Mouse (Mus musculus) ES-Bruce4 (cell line): ENCODE results near the gene Ttl. TPM values are rescaled to one million over a fixed set of nuclear protein-coding genes. Genes with fewer than 3 reads are reported as not detected.

Experiments used
- H3K27ac ChIP-seq: 2 replicates; pipeline ENCODE4 v1.5.1; 2012; ENCODE audit warnings: low read length, inconsistent platforms; ENCODE audit not compliant: insufficient read depth
- H3K27me3 ChIP-seq: 2 replicates; pipeline ENCODE4 v1.6.1; 2012; ENCODE audit warnings: mild to moderate bottlenecking, low read length, inconsistent platforms; ENCODE audit not compliant: control insufficient read depth, poor library complexity, insufficient read depth, severe bottlenecking
- H3K36me3 ChIP-seq: 2 replicates; pipeline ENCODE4 v1.6.1; 2012; ENCODE audit warnings: inconsistent platforms, mild to moderate bottlenecking, low read length, moderate library complexity; ENCODE audit not compliant: control insufficient read depth, poor library complexity, insufficient read depth, severe bottlenecking
- H3K4me1 ChIP-seq: one replicate; pipeline ENCODE4 v1.8.1; 2011; ENCODE audit warnings: low read length; ENCODE audit not compliant: control insufficient read depth, insufficient read depth
- H3K4me3 ChIP-seq: 2 replicates; pipeline ENCODE4 v1.5.1; 2011; ENCODE audit warnings: low read depth, mild to moderate bottlenecking, low read length
- H3K9ac ChIP-seq: 2 replicates; pipeline ENCODE4 v1.6.1; 2012; ENCODE audit warnings: low read depth, mild to moderate bottlenecking, inconsistent platforms; ENCODE audit not compliant: poor library complexity, severe bottlenecking
- H3K9me3 ChIP-seq: replicated peaks from 2 replicates; pipeline ENCODE4 v1.6.1; 2012; ENCODE audit warnings: mild to moderate bottlenecking, low read length, inconsistent platforms; ENCODE audit not compliant: control insufficient read depth, poor library complexity, insufficient read depth, severe bottlenecking
- CTCF ChIP-seq: IDR thresholded peaks from one replicate; pipeline ENCODE4 v1.8.1; 2011; ENCODE audit warnings: low read depth, low read length
- EP300 ChIP-seq: IDR thresholded peaks from 2 replicates; pipeline ENCODE4 v1.6.1; 2011; ENCODE audit warnings: low read depth, low read length; ENCODE audit not compliant: insufficient read depth
- POLR2A ChIP-seq: IDR thresholded peaks from one replicate; pipeline ENCODE4 v1.8.1; 2011; ENCODE audit warnings: low read length; ENCODE audit not compliant: insufficient read depth
- polyA plus RNA-seq: library from polyadenylated mRNA; stranded (reverse); fragments of >200 nt; gene quantifications from 2 replicates; pipeline ENCODE4 v1.2.4, GENCODE M21; 2011; ENCODE audit warnings: low read depth; ENCODE audit not compliant: missing spikeins, insufficient read depth, insufficient read length

Gene Ttl
- polyA plus RNA-seq, 1 experiment: 5.8 TPM

- H3K4me3 ChIP-seq: no peak overlapping the region
- H3K4me1 ChIP-seq: no peaks in the 10 kb centered on the region
- peaks cover 19% of the 10 kb centered on the region for H3K9me3 ChIP-seq
- no peaks in the 10 kb centered on the region for H3K27me3 ChIP-seq
- no peak for TF ChIP-seq CTCF
- no peak for TF ChIP-seq POLR2A
- no peak overlapping the region for H3K27ac ChIP-seq
- H3K9ac ChIP-seq: no peak overlapping the region
- H3K36me3 ChIP-seq: 0 out of 2 replicates have a peak, but pooled peaks cover 4% of the 10 kb centered on the region
Observed at GRCm38 (mm10) chr2:129087520-129087919, 21.8 kb downstream of the Ttl start.

- peaks cover 13% of the 10 kb centered on the region for H3K9me3 ChIP-seq
- H3K9ac ChIP-seq: no peak overlapping the region
- H3K4me3 ChIP-seq: no peak overlapping the region
- no peaks in the 10 kb centered on the region for H3K4me1 ChIP-seq
- no peak for TF ChIP-seq CTCF
- no peaks in the 10 kb centered on the region for H3K27me3 ChIP-seq
- no peak overlapping the region for H3K27ac ChIP-seq
- 0 out of 2 replicates have a peak, but pooled peaks cover 4% of the 10 kb centered on the region for H3K36me3 ChIP-seq
Observed at GRCm38 (mm10) chr2:129090370-129090769, 24.6 kb downstream of the Ttl start.

- no peaks in the 10 kb centered on the region for H3K36me3 ChIP-seq
Observed at GRCm38 (mm10) chr2:129092810-129093209, 27.1 kb downstream of the Ttl start.

GRCm38 (mm10) chr2:129093926-129094724, 28.4 kb downstream of the Ttl start:
- H3K36me3 ChIP-seq: no peaks in the 10 kb centered on the region
- no peak for TF ChIP-seq POLR2A
- no peak for TF ChIP-seq CTCF
- TF ChIP-seq EP300: no peak
- H3K9ac ChIP-seq: no peak overlapping the region

More at GRCm38 (mm10) chr2:129092810-129093209, 27.1 kb downstream of the Ttl start:
- Histone ChIP-seq H3K4me3 (no peak overlapping the region), H3K4me1 (no peaks in the 10 kb centered on the region), H3K9ac (no peak overlapping the region), H3K27me3 (no peaks in the 10 kb centered on the region), H3K27ac (no peak overlapping the region), H3K9me3 (no peaks in the 10 kb centered on the region)
- no peak for TF ChIP-seq POLR2A
- TF ChIP-seq CTCF: no peak
- no peak for TF ChIP-seq EP300

DNA sequence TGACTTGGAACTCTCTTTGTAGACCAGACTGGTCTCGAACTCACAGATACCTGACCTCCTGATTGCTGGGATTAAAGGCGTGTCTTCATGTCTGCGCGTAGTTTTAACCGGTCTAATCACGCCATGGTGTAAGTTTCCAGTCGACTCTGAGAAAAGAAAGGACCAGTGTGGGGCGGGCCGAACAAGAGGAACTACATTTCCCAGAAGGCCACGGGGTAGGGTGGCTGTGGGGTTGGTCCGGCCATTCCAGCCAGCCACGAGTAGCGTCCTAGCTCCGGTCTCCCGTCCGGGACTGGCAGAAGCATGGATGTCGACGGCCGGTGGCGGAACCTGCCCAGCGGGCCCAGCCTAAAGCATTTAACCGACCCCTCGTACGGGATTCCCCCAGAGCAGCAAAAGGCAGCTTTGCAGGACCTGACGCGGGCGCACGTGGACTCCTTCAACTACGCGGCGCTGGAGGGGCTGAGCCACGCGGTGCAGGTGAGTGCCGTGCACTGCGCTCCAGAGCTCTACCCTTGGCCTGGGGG, 35.1 kb downstream of the Ttl start, which contains the start of gene Polr1b:
Gene Polr1b (plus strand): TSS at position 212 of the 527 bp plus-strand sequence.
- Histone ChIP-seq H3K27ac (no peak within 1 kb of the TSS), H3K4me3 (peak within 1 kb of the TSS; percentile 99), H3K27me3 (no peaks in the 10 kb centered on the region), H3K36me3 (peaks cover 33% of the 10 kb centered on the region), H3K4me1 (no peaks in the 10 kb centered on the region), H3K9ac (peak within 1 kb of the TSS; percentile 87), H3K9me3 (no peaks in the 10 kb centered on the region)
- peak; percentile 76 for TF ChIP-seq POLR2A
- no peak for TF ChIP-seq EP300
- TF ChIP-seq CTCF: no peak

More at GRCm38 (mm10) chr2:129093926-129094724, 28.4 kb downstream of the Ttl start:
- no peak overlapping the region for H3K4me3 ChIP-seq
- H3K9me3 ChIP-seq: no peaks in the 10 kb centered on the region
- no peaks in the 10 kb centered on the region for H3K27me3 ChIP-seq
- H3K27ac ChIP-seq: no peak overlapping the region
- no peaks in the 10 kb centered on the region for H3K4me1 ChIP-seq

- Histone ChIP-seq H3K4me3 (no peak overlapping the region), H3K4me1 (no peaks in the 10 kb centered on the region), H3K36me3 (peaks cover 79% of the 10 kb centered on the region), H3K9ac (no peak overlapping the region), H3K27me3 (no peaks in the 10 kb centered on the region), H3K27ac (no peak overlapping the region), H3K9me3 (no peaks in the 10 kb centered on the region)
- no peak for TF ChIP-seq EP300
- TF ChIP-seq CTCF: no peak
- no peak for TF ChIP-seq POLR2A
Observed at GRCm38 (mm10) chr2:129112924-129113323, 47.2 kb downstream of the Ttl start.
